Mouse (Mus musculus) right cerebral cortex, postnatal 36 days (tissue): ENCODE results near the gene Rbms3.

Source experiments
- DNase-seq, 2 experiments: peaks; one replicate each; pipeline ENCODE4 v3.0.0; 2022; ENCODE audit warnings: low spot score in 2 of 2, mixed read lengths in 1 of 2

Gene Rbms3

GRCm38 (mm10) chr9:117629771-117630170 is at the start of gene Rbms3:
Rbms3 (minus strand) TSS chr9:117629913.
- no peak for DNase-seq

- DNase-seq = no peak
These were observed 43.6 kb upstream of the Rbms3 start for GRCm38 (mm10) chr9:117673311-117673710.

- DNase-seq = no peak
These were observed 24.9 kb upstream of the Rbms3 start for GRCm38 (mm10) chr9:117654626-117655025.

GRCm38 (mm10) chr9:117653641-117654040 is 23.9 kb upstream of the Rbms3 start:
- DNase-seq = no peak

- DNase-seq = no peak
These were observed 16.4 kb upstream of the Rbms3 start for GRCm38 (mm10) chr9:117646131-117646530.

GRCm38 (mm10) chr9:117641090-117641782 is 11.5 kb upstream of the Rbms3 start:
- DNase-seq = no peak

- DNase-seq = no peak
These were observed 9.0 kb upstream of the Rbms3 start for GRCm38 (mm10) chr9:117638623-117639185.

GRCm38 (mm10) chr9:117636492-117636891 is 6.8 kb upstream of the Rbms3 start:
- DNase-seq = no peak

GRCm38 (mm10) chr9:117627173-117627572 is 2.5 kb downstream of the Rbms3 start:
- DNase-seq = no peak

- no peak for DNase-seq
These were observed 28.9 kb downstream of the Rbms3 start for GRCm38 (mm10) chr9:117600781-117601180.

- no peak for DNase-seq
These were observed 30.4 kb downstream of the Rbms3 start for GRCm38 (mm10) chr9:117599341-117599740.

- DNase-seq = no peak
These were observed 33.6 kb downstream of the Rbms3 start for GRCm38 (mm10) chr9:117596162-117596561.

- DNase-seq = no peak
These were observed 44.4 kb downstream of the Rbms3 start for GRCm38 (mm10) chr9:117585345-117585744.

- DNase-seq = no peak
These were observed 46.1 kb downstream of the Rbms3 start for GRCm38 (mm10) chr9:117583638-117584037.

- DNase-seq = no peak
These were observed 47.1 kb downstream of the Rbms3 start for GRCm38 (mm10) chr9:117582591-117582990.

GRCm38 (mm10) chr9:117571186-117571855 is 58.4 kb downstream of the Rbms3 start:
- DNase-seq = no peak

- no peak for DNase-seq
These were observed 59.4 kb downstream of the Rbms3 start for GRCm38 (mm10) chr9:117570240-117570821.

- no peak for DNase-seq
These were observed 63.4 kb downstream of the Rbms3 start for GRCm38 (mm10) chr9:117566293-117566692.

- no peak for DNase-seq
These were observed 71.2 kb downstream of the Rbms3 start for GRCm38 (mm10) chr9:117558562-117558961.

- no peak for DNase-seq
These were observed 75.4 kb downstream of the Rbms3 start for GRCm38 (mm10) chr9:117554356-117554755.

GRCm38 (mm10) chr9:117529281-117529680 is 100.4 kb downstream of the Rbms3 start:
- DNase-seq = no peak

GRCm38 (mm10) chr9:117508941-117509340 is 120.8 kb downstream of the Rbms3 start:
- no peak for DNase-seq

GRCm38 (mm10) chr9:117491866-117492265 is 137.8 kb downstream of the Rbms3 start:
- DNase-seq = no peak
